ENCODE assay signal across 30 mouse cellular contexts in the genomic region with DNA sequence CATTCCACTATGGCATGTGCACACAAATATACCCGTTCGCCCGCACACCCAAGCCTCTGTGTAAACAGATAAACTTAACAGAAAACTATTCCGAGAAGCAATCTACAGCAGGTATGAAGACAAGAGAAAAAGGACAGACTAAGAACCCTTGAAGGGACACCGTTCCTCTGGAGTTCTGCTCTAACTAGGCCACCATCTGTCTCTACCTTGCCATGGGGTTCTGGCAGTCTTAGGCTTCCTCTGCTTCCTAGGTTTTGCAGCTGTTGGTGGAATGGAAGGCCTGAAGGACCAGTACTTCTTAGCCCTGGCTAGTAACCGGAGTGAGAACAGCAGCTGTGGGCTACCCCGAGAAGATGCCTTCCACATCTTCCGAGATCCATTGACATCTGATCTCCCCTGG. TPM values are rescaled to one million over a fixed set of nuclear protein-coding genes. Genes with fewer than 3 reads are reported as not detected.
"Had no signal": no experiment of that assay in that cellular context is flagged by ENCODE, and none has a peak within 500 bp of the region (broad histone marks: within the 10 kb centered on the region; RNA-seq: fewer than 3 reads in every experiment).

No protein-coding gene starts in this region.

- H3K4me3 ChIP-seq: heart, embryonic 13.5 days; heart, embryonic 15.5 days; hindbrain, embryonic 10.5 days; hindbrain, embryonic 12.5 days; intestine, embryonic 15.5 days; layer of hippocampus, adult 2 months; left cerebral cortex, adult 2 months; limb, embryonic 13.5 days; limb, embryonic 15.5 days; liver, embryonic 12.5 days had no signal

- ATAC-seq: hindbrain, embryonic 16.5 days; inflammation-experienced regulatory T-cells, adult 6 months; intestine, embryonic 15.5 days; intestine, postnatal 0 days; liver, embryonic 12.5 days had no signal

- H3K27ac ChIP-seq: heart, embryonic 13.5 days; heart, embryonic 15.5 days; hindbrain, embryonic 10.5 days; hindbrain, embryonic 12.5 days; hindbrain, embryonic 14.5 days; intestine, embryonic 15.5 days; layer of hippocampus, adult 2 months; left cerebral cortex, adult 2 months; limb, embryonic 13.5 days; limb, embryonic 15.5 days; liver, embryonic 12.5 days; liver, embryonic 14.5 days had no signal

- H3K4me1 ChIP-seq: hindbrain, embryonic 10.5 days; hindbrain, embryonic 12.5 days; intestine, embryonic 15.5 days; limb, embryonic 13.5 days; limb, embryonic 15.5 days; liver, embryonic 12.5 days had no signal

- H3K27me3 ChIP-seq: heart, embryonic 13.5 days; heart, embryonic 15.5 days; hindbrain, embryonic 12.5 days; intestine, embryonic 15.5 days; limb, embryonic 13.5 days; limb, embryonic 15.5 days; liver, embryonic 12.5 days had no signal

- DNase-seq: gastrocnemius, postnatal 10 days; gastrocnemius, postnatal 25 days; heart, adult 18-20 months; heart, postnatal 4 days; kidney, adult 18-20 months; kidney, adult 8-10 months; kidney, postnatal 10 days; kidney, postnatal 25 days; kidney, postnatal 4 days; left cerebral cortex, postnatal 4 days; lung, adult 18-20 months had no signal

RNA-seq across cellular contexts. Expression of a gene that starts 43.5 kb away (rescaled TPM):
- total RNA-seq: gastrocnemius, postnatal 10 days; gastrocnemius, postnatal 25 days; gastrocnemius, postnatal 4 days; heart, adult 18-20 months; heart, postnatal 25 days; heart, postnatal 4 days; left cerebral cortex, postnatal 4 days had no signal
- polyA plus RNA-seq: heart, embryonic 11.5 days; heart, embryonic 15.5 days; hindbrain, embryonic 12.5 days; hindbrain, embryonic 14.5 days; limb, embryonic 11.5 days; limb, embryonic 15.5 days had no signal
